8 mouse cellular contexts compared by ENCODE assay signal in genomic region chr11:120236438-120237165, GRCm38 (mm10). TPM values are rescaled to one million over a fixed set of nuclear protein-coding genes. Genes with fewer than 3 reads are reported as not detected.
DNase-seq lines count a peak whose midpoint lies in the region; ATAC-seq and TF ChIP-seq lines count a peak whose summit lies in the region.

No protein-coding gene starts in this region.

- TF ChIP-seq CTCF in layer of hippocampus, adult 2 months (conservative IDR thresholded peaks at IDR 0.05) = no peak
- no peak for TF ChIP-seq CTCF in bone marrow macrophage, adult 2 months (IDR thresholded peaks at IDR 0.05; ENCODE audit: low read depth, low read length)

- no peak for TF ChIP-seq POLR2A in bone marrow macrophage, adult 2 months (IDR thresholded peaks at IDR 0.05; ENCODE audit: borderline replicate concordance, low read depth, low read length)

- no peaks in the 10 kb centered on the region for H3K27me3 ChIP-seq in forebrain, embryonic 12.5 days
- no peaks in the 10 kb centered on the region for H3K27me3 ChIP-seq in hindbrain, embryonic 15.5 days

- H3K9ac ChIP-seq in forebrain, embryonic 12.5 days = peak overlapping the region; percentile 100
- H3K9ac ChIP-seq in hindbrain, embryonic 15.5 days = peak overlapping the region; percentile 98

- H3K4me1 ChIP-seq in bone marrow macrophage, adult 2 months (ENCODE audit: control insufficient read depth, insufficient read depth, low read length) = peaks cover 4% of the 10 kb centered on the region
- peaks cover 44% of the 10 kb centered on the region for H3K4me1 ChIP-seq in forebrain, embryonic 12.5 days
- H3K4me1 ChIP-seq in hindbrain, embryonic 15.5 days (replicated peaks) = peaks cover 47% of the 10 kb centered on the region

- no peaks in the 10 kb centered on the region for H3K9me3 ChIP-seq in forebrain, embryonic 12.5 days
- no peaks in the 10 kb centered on the region for H3K9me3 ChIP-seq in hindbrain, embryonic 15.5 days

- WGBS in forebrain, embryonic 12.5 days = under 1% methylated on average over 81 of the region's 96 CpGs
- WGBS in hindbrain, embryonic 15.5 days = under 1% methylated on average over 84 of the region's 96 CpGs

- peak overlapping the region; percentile 99 for H3K27ac ChIP-seq in layer of hippocampus, adult 2 months
- H3K27ac ChIP-seq in bone marrow macrophage, adult 2 months (ENCODE audit: insufficient read depth, low read depth, low read length) = peak overlapping the region; percentile 88
- peak overlapping the region; percentile 100 for H3K27ac ChIP-seq in forebrain, embryonic 12.5 days
- H3K27ac ChIP-seq in hindbrain, embryonic 15.5 days (replicated peaks) = peak overlapping the region; percentile 99

- peak overlapping the region; percentile 93 for H3K4me2 ChIP-seq in forebrain, embryonic 12.5 days
- peak overlapping the region; percentile 95 for H3K4me2 ChIP-seq in hindbrain, embryonic 15.5 days

- H3K36me3 ChIP-seq in forebrain, embryonic 12.5 days (replicated peaks) = peaks cover 10% of the 10 kb centered on the region
- no peaks in the 10 kb centered on the region for H3K36me3 ChIP-seq in hindbrain, embryonic 15.5 days

- ATAC-seq in forebrain, embryonic 12.5 days (ENCODE audit: low FRiP score) = no peak
- no peak for ATAC-seq in hindbrain, embryonic 15.5 days (ENCODE audit: low FRiP score, low read depth)

- peak in 1 of 2 experiments; percentile 64 for DNase-seq in layer of hippocampus, adult 2 months (ENCODE audit: low spot score in 2 of 2)
- DNase-seq in layer of hippocampus, adult 9-11 months = no peak
- peak; percentile 55 for DNase-seq in liver
- peak; percentile 47 for DNase-seq in naive thymus-derived CD4-positive, alpha-beta T cell, adult 2 months (ENCODE audit: low read depth)
- peak; percentile 55 for DNase-seq in urinary bladder, postnatal 25 days (ENCODE audit: low spot score)

- peak overlapping the region; percentile 89 for H3K4me3 ChIP-seq in layer of hippocampus, adult 2 months
- H3K4me3 ChIP-seq in bone marrow macrophage, adult 2 months (ENCODE audit: insufficient read depth, low read length) = peak overlapping the region; percentile 82
- H3K4me3 ChIP-seq in forebrain, embryonic 12.5 days (replicated peaks) = peak overlapping the region; percentile 95
- peak overlapping the region; percentile 82 for H3K4me3 ChIP-seq in hindbrain, embryonic 15.5 days

RNA-seq across cellular contexts. Expression of gene Bahcc1, which starts 3.9 kb away (rescaled TPM):
- total RNA-seq in layer of hippocampus, adult 2 months (2021) = 10 to 100 TPM; 19.9 to 20.7 TPM
- polyA plus RNA-seq in bone marrow macrophage, adult 2 months (2012; ENCODE audit: insufficient read depth, insufficient read length, missing spikeins) = 5.2 and 5.7 TPM in 2 replicates
- polyA plus RNA-seq in forebrain, embryonic 12.5 days (2016; fragmentation: Nextera tagmentation; extraction: Ambion mirVana) = 23.5 and 24.0 TPM in 2 replicates
- 11.5 and 12.5 TPM in 2 replicates for polyA plus RNA-seq in hindbrain, embryonic 15.5 days (2015; fragmentation: Nextera tagmentation; extraction: Ambion mirVana)
